Mouse (Mus musculus): Measurements from ENCODE around the gene Zcwpw1.
A peak's percentile ranks its signal among the peaks of the same experiment; 100 is the strongest.
"Not testable (repeated sequence)": the region's sequence is repeated elsewhere in the genome, so short reads cannot be mapped to it uniquely, and the experiment has no call there.

Zcwpw1 gene

GRCm38 (mm10) chr5:137787151-137787928, at the start of gene Zcwpw1, which contains the start of gene Mepce:
Zcwpw1 (plus strand) TSS chr5:137787798.
Mepce (minus strand) TSS chr5:137787655.
- DNase-seq (ENCODE audit: low spot score) = peak; percentile 95

DNA sequence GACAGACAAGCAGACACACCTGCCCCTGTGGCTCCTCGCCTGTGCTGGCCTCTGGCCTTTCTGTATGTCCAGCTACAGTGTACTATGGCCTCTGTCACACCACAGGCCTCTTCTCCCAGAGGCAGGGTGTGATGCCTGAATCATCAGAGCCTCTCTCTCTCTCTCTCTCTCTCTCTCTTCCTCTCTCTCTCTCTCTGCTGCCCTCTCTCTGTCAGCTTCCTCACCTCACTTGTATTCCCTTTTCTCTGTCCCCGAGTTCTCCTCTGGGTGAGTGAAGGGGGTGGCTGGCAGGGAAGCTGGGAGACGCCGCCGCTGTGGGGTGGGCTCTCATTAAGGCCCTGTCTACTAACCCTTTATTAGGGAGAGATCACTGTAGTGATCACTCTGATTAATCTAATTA, 49.1 kb upstream of the Zcwpw1 start:
- no peak for DNase-seq (ENCODE audit: low spot score)

- no peak for DNase-seq (ENCODE audit: low spot score)
Observed at GRCm38 (mm10) chr5:137739471-137739870, 48.1 kb upstream of the Zcwpw1 start.

DNA sequence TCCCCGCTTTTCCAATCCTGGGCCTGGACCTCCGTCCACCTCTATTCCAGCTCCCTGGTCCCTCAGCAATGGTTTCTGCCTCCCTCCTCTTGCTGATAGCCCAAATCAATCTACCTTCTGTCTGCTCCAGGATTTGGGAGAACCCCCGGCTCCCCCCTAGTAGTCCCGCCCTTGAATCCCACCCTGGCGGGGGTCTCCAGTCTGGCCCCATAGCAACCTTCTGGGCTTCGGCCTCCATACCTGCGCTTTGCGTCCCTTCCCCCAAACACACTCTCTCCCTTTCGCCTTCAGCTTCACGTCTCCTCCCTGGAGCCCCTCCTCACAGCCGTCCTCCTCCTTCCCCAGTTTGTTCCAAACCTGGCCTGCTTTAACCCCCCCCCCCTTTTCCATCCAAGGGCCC, 47.1 kb upstream of the Zcwpw1 start:
- no peak for DNase-seq (ENCODE audit: low spot score)

GRCm38 (mm10) chr5:137741023-137741931, 46.3 kb upstream of the Zcwpw1 start, which contains the start of gene Nyap1:
Nyap1 (minus strand) TSS chr5:137741607.
- peak; percentile 85 for DNase-seq (ENCODE audit: low spot score)

DNA sequence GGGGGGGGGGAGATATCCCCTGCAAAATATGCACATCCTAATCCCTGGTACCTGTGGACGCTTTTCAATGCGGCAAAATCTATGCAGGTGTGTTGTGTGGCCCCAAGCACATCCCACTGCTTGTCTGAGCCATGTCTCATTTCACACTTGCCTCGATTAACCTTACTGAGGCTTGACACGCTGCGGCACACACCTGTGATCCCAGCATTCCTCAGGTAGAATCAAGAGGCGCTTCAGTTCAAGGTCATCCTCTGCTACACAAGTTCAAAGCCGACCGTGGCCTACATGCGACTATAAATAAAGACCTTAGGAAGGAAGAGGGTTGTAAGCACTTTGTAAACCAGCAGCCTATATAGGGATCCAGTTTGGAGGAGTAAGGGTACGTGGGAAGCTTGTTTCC, 45.5 kb upstream of the Zcwpw1 start:
- DNase-seq (ENCODE audit: low spot score) = no peak

GRCm38 (mm10) chr5:137742836-137743235, 44.8 kb upstream of the Zcwpw1 start:
- DNase-seq (ENCODE audit: low spot score) = no peak

DNA sequence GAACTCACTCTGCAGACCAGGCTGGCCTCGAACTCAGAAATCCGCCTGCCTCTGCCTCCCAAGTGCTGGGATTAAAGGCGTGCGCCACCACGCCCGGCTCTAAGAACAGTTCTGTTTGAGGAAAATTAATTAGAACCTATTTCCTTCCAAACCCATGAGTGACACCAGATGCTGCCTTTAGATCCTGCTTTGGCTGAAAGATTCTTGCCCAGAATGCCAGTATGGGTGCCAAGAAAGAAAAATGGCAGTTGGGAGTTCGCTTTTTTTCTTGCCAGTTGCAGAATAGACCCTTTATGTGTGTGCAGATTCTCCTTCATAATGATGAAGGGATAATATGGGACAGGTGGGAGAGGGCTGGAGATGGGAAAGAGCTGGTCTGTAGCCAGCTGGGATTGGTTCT, 43.4 kb upstream of the Zcwpw1 start:
- no peak for DNase-seq (ENCODE audit: low spot score)

DNA sequence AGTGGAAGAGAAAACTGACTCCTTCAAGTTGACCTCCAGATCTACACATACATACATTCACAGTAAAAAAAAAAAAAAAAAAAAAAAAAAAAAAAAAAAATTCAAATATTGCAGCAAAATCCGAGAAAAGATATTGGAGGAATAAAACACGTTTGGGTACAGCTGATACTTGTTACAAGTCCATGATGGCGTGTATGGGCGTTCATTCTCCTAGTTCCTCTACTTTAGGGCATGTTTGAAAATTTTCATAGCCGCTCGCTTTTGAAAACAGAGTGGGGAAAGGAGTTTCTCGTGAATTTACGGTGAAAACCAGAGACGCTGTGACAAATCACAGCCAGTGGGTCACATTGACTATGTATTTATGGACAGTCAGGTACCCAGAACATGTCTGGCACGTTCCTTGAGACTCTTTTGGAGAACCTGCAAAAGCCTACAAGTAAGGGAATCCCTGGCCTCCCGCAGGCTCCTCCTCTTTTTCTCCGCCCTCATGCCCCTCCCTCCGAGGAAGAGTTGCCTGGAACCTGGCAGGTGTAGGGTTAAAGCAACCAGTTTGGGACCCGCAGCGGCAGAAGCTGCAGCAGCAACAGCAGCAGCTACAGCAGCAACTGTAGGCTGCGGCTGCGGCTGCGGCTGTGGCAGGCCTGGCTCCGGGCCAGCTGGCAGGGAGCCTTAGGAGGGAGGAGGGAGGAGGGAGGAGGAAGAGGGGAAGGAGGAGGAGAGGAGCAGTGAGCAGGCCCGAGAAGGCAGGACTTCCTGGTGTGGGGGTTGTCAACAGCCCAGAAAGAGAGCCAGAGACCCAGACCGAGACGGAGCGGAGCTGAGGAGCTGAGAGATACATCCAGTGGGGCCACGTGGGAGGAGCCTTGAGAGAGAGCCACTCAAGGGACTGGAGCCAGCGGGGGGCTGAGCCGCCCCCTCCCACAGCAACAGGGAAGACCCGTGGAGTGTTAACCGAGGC, 42.1 kb upstream of the Zcwpw1 start, which contains the start of gene Tsc22d4:
Gene Tsc22d4 (plus strand): TSS at position 517 of the 958 bp plus-strand sequence.
- peak; percentile 93 for DNase-seq (ENCODE audit: low spot score)

- peak; percentile 60 for DNase-seq (ENCODE audit: low spot score)
Observed at GRCm38 (mm10) chr5:137746282-137746850, 41.2 kb upstream of the Zcwpw1 start.

GRCm38 (mm10) chr5:137746851-137747325, 40.7 kb upstream of the Zcwpw1 start:
- DNase-seq (ENCODE audit: low spot score) = no peak

DNA sequence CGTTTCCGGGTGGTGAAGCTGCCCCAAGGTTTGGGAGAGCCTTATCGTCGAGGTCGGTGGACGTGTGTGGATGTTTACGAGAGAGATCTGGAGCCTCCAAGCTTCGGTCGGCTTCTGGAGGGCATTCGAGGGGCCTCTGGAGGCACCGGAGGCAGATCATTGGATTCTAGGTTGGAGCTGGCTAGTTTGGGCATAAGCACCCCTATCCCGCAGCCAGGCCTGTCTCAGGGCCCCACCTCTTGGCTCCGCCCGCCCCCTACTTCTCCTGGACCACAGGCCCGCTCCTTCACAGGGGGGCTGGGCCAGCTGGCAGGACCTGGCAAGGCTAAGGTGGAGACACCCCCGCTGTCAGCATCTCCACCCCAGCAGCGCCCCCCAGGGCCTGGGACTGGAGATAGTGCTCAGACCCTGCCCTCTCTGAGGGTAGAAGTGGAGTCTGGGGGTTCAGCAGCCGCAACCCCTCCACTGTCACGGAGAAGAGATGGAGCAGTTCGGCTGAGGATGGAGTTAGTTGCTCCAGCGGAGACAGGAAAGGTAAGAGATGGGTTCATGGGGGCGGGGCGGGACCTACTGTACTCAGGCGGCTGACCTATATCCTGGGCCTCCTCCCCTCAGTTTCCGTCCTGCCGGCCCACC, 40.2 kb upstream of the Zcwpw1 start:
- DNase-seq (ENCODE audit: low spot score) = peak; percentile 50

DNA sequence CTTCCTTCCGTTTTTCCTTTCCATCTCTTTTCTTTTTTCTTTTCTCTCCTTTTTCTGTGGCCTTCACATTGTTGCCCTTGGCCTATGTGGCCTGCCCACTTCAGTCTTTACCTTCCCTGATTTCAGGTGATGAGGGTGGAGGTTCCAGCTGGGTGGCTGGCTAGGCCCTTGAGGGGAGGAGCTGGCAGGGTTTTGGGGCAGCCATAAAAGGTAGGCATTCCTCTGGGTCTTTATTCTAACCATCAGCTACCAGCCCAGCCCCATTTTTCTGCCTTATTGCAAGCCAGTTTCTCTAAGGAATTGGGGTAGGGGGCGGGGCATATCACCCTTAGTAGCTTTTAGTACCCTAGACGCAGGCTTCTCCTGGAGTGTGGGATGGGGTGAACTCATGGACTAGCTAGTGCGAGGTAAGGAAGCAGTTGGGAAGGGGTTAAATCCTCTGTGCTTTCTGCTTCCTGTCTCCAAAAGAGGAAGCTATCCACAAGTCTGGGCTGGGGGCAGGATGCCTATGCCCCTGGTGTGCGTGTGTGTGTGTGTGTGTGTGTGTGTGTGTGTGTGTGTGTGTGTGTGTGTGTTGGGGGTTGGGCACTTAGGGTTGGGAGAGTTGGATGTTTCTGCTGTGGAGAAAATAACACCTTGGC, 39.3 kb upstream of the Zcwpw1 start:
- peak; percentile 42 for DNase-seq (ENCODE audit: low spot score)

- no peak for DNase-seq (ENCODE audit: low spot score)
Observed at GRCm38 (mm10) chr5:137749196-137749836, 38.3 kb upstream of the Zcwpw1 start.

DNA sequence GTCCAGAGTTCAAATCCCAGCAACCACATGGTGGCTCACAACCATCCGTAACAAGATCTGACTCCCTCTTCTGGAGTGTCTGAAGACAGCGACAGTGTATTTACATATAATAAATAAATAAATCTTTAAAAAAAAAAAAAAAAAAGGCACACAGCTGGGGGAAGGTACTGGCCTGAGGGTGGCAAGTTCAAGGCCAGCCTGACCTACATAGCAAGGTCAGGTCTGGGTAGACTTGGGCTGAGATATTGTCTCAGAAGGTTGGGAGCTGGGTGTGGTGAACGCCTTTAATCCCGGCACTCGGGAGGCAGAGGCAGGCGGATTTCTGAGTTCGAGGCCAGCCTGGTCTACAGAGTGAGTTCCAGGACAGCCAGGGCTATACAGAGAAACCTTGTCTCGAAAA, 37.4 kb upstream of the Zcwpw1 start:
- not testable (repeated sequence) for DNase-seq (ENCODE audit: low spot score)

DNA sequence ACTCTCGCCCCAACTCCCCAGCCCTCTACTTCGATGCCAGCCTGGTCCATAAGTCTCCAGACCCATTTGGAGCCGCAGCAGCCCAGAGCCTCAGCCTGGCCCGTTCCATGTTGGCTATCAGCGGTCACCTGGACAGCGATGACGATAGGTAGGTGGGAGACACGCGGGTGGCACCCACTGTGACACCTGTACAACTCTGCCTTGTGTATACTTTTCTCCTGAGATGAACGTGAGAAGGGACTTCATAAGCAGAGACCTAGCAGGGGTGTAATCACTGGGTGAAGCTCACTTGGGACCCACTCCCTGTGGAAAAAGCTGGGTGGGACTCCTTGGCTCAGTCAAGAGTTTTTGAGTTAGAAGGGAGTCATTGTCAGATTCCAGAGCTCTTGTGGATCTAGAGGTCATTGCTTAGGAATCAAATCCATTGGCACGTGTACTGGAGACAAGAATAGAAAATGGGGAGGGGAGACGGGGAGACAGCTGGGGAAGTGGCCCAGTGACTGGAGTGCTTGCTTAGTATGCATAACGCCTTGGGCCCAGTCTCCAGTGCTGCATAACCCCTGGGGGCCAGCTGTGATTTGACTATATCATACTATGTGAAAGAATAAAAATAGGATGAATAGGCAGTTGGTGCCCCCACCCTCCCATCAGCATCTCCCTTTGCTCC, 36.2 kb upstream of the Zcwpw1 start:
- no peak for DNase-seq (ENCODE audit: low spot score)

DNA sequence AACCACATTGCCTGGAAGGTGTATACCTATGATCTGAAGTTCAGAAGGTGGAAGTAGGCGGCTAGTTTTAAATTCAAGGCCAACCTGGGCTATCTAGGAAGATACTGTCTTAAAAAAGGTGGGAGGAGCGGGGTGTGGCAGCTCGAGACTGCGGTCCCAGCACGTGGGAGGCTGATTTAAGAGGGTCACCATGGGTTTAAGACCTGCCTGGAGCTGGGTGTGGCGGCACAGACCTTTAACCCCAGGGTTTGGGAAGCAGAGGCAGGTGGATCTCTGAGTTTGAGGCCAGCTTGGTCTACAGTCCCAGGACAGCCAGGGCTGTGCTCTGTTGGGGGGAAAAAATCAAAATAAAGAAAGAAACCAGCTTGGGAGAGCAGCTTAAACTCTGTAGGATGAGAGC, 35.6 kb upstream of the Zcwpw1 start:
- no peak for DNase-seq (ENCODE audit: low spot score)

DNA sequence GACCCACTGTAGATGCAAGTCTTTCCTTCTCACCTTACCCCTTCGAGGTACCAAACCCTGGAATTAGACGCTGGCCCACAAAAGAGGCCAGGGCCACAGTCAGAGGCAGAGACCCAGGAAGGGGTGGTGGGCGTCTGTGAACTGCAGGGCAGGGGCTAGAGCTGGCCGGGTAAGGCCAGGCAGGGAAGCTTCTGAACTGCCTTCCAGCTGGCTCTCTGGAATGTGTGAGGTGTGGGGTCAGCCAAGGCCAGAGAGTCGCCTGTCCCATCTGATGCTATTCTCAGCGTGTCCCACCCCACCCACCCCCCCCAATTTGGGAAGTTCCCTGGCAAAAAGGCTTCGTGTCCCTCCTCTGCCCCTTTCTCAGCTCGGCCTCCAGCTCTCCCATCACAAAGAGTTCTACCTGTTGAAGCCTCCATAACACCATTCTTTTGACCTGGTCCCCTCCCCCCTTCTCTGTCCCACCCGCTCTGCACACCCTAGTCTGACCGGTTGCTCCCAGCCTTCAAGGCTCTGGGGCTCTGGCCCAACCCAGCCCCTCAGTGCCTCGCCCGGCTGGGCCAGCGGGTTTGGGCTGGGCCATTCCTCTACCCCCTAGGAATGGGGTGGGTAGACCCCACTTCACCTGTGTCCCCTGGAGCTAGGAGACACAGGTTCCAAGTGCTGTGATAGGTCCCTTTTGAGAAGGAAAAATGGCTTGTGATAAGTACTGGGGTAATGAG, 34.3 kb upstream of the Zcwpw1 start:
- DNase-seq (ENCODE audit: low spot score) = no peak

Measured in T-cell, adult 2 months (primary cell).